Mouse (Mus musculus): ENCODE data around the gene Pfn1. TPM values are rescaled to one million over a fixed set of nuclear protein-coding genes. Genes with fewer than 3 reads are reported as not detected.

The Pfn1 gene
- polyA plus RNA-seq, 1 experiment from 2014 or later, result 1,326 TPM

DNA sequence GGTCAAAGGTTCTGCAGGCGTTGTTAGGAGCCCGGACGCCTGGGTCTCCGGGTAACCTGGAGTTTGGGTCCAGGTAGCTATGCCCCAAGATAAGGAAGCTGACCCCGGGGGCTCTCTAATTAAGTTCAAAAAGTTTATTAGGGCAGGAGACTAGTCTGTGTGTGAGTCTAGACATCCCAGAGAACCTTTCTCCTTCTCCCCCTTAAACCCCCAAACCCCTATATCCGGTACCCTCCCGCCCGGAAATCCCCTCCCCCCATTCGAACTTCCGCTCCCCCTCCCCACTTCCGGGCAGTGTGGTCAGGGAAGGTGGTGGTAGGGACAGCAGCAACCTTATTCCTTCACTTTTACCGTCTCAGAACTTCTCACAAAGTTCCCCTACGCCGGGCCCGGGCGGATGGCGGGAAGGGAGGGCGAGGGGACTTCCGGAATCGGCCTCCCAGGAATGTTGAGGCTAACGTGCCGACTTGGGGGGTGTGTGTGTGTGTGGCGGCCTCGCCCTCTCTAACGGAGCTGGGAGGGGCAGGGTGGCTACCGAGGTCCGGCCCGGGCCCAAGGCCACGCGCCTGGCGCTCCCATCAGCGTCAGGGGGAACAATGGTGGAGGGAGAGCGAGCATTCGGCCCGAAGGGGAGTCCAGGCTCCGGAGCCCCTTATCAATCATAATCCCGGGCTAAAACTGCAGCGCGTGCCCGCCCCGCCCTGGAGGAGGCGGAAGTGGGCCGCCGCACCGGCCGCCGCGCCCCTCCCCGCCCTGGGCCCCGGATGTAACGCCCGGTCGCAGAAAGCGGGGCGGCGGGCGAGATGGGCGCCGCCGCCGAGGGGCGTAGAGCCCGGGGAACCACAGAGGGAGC is 873 bp downstream of the Pfn1 start:
- H3K4me3 ChIP-seq (ENCODE audit: low read depth, low read length), result peak overlapping the region; percentile 99
- peak overlapping the region; percentile 89 for H3K4me2 ChIP-seq
- H3K4me1 ChIP-seq (ENCODE audit: control insufficient read depth, insufficient read depth, low read length), result peaks cover 34% of the 10 kb centered on the region
- no peaks in the 10 kb centered on the region for H3K9me3 ChIP-seq (ENCODE audit: control insufficient read depth, low read length)
- peak; percentile 67 for ATAC-seq (ENCODE audit: low FRiP score)
- WGBS, result under 1% methylated on average over 61 of the region's 63 CpGs
- peak; percentile 98 for DNase-seq (ENCODE audit: low spot score, missing footprints)
- H3K27ac ChIP-seq (ENCODE audit: low read depth, low read length), result peak overlapping the region; percentile 95
- H3K27me3 ChIP-seq (ENCODE audit: control insufficient read depth, insufficient read depth, low read length), result no peaks in the 10 kb centered on the region
- H3K36me3 ChIP-seq (ENCODE audit: control insufficient read depth, insufficient read depth, low read length), result peaks cover 17% of the 10 kb centered on the region
- H3K9ac ChIP-seq (ENCODE audit: low read length), result peak overlapping the region; percentile 98

GRCm38 (mm10) chr11:70652884-70653344 is 1.5 kb downstream of the Pfn1 start:
- peak overlapping the region; percentile 98 for H3K9ac ChIP-seq (ENCODE audit: low read length)
- H3K27ac ChIP-seq (ENCODE audit: low read depth, low read length), result peak overlapping the region; percentile 95
- peak overlapping the region; percentile 89 for H3K4me2 ChIP-seq
- peak overlapping the region; percentile 99 for H3K4me3 ChIP-seq (ENCODE audit: low read depth, low read length)
- peaks cover 17% of the 10 kb centered on the region for H3K36me3 ChIP-seq (ENCODE audit: control insufficient read depth, insufficient read depth, low read length)
- no peaks in the 10 kb centered on the region for H3K27me3 ChIP-seq (ENCODE audit: control insufficient read depth, insufficient read depth, low read length)
- no peak for DNase-seq (ENCODE audit: low spot score, missing footprints)
- no peak for ATAC-seq (ENCODE audit: low FRiP score)
- 69% methylated on average over 6 of the region's 6 CpGs for WGBS
- no peaks in the 10 kb centered on the region for H3K9me3 ChIP-seq (ENCODE audit: control insufficient read depth, low read length)
- H3K4me1 ChIP-seq (ENCODE audit: control insufficient read depth, insufficient read depth, low read length), result peaks cover 41% of the 10 kb centered on the region

DNA sequence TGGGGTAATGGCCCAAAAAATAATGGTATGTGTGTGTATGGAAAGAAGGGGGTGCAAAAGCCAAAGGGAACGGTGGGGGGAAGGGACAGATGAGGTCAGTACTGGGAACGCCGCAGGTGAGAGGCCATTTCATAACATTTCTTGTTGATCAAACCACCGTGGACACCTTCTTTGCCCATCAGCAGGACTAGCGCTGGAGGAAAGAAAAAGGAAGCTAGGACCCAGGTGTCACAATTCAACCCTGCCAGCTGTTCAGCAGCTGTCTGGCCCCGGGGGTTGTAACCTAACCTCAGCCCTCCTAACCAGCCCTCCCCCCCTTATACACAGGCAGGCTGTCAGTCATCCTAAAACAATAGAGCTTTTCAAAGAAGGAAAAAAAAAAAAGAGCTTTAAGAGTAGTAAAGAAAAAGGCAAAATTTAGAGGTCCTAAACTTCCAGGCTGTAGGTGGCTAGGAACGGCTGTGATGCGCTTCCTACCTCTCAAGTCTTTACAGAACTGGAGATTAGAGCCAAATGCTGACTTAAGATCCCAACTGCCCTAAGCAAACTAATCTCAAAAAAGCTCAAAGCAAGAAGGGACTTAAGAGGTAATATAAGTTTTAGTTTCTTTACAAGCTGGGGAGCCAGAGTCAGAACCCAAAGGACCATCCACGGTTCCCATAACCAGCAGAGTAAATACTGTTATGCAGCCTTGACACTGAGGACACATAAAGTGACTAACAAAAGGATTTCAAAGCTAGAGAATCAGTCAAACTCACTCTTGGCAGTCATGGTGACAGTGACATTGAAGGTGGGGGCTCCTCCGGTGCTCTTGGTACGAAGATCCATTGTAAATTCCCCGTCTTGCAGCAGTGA is 2.2 kb downstream of the Pfn1 start:
- 79% methylated on average over 12 of the region's 12 CpGs for WGBS
- DNase-seq (ENCODE audit: low spot score, missing footprints), result no peak
- Histone ChIP-seq H3K27ac (ENCODE audit: low read depth, low read length) (no peak overlapping the region), H3K27me3 (ENCODE audit: control insufficient read depth, insufficient read depth, low read length) (no peaks in the 10 kb centered on the region), H3K9ac (ENCODE audit: low read length) (peak overlapping the region; percentile 98; the same call in 1 of the 2 replicates), H3K9me3 (ENCODE audit: control insufficient read depth, low read length) (no peaks in the 10 kb centered on the region), H3K4me3 (ENCODE audit: low read depth, low read length) (peak overlapping the region; percentile 99), H3K4me1 (ENCODE audit: control insufficient read depth, insufficient read depth, low read length) (peaks cover 41% of the 10 kb centered on the region), H3K36me3 (ENCODE audit: control insufficient read depth, insufficient read depth, low read length) (peaks cover 17% of the 10 kb centered on the region), H3K4me2 (peak overlapping the region; percentile 89)
- no peak for ATAC-seq (ENCODE audit: low FRiP score)

- no peak overlapping the region for H3K4me2 ChIP-seq
- peaks cover 33% of the 10 kb centered on the region for H3K4me1 ChIP-seq (ENCODE audit: control insufficient read depth, insufficient read depth, low read length)
- H3K9me3 ChIP-seq (ENCODE audit: control insufficient read depth, low read length), result no peaks in the 10 kb centered on the region
- WGBS, result 87% methylated on average over 2 of the region's 2 CpGs
- H3K27me3 ChIP-seq (ENCODE audit: control insufficient read depth, insufficient read depth, low read length), result no peaks in the 10 kb centered on the region
- no peak overlapping the region for H3K9ac ChIP-seq (ENCODE audit: low read length)
- H3K4me3 ChIP-seq (ENCODE audit: low read depth, low read length), result no peak overlapping the region
- no peak overlapping the region for H3K27ac ChIP-seq (ENCODE audit: low read depth, low read length)
- H3K36me3 ChIP-seq (ENCODE audit: control insufficient read depth, insufficient read depth, low read length), result peaks cover 17% of the 10 kb centered on the region
- ATAC-seq (ENCODE audit: low FRiP score) (no peak), DNase-seq (ENCODE audit: low spot score, missing footprints) (no peak)
Measured at GRCm38 (mm10) chr11:70651391-70651790, 3.1 kb downstream of the Pfn1 start.

GRCm38 (mm10) chr11:70650322-70651175 is 3.9 kb downstream of the Pfn1 start:
- DNase-seq (ENCODE audit: low spot score, missing footprints), result no peak
- no peaks in the 10 kb centered on the region for H3K27me3 ChIP-seq (ENCODE audit: control insufficient read depth, insufficient read depth, low read length)
- H3K9ac ChIP-seq (ENCODE audit: low read length), result no peak overlapping the region
- H3K9me3 ChIP-seq (ENCODE audit: control insufficient read depth, low read length), result no peaks in the 10 kb centered on the region
- H3K4me2 ChIP-seq, result no peak overlapping the region
- peaks cover 34% of the 10 kb centered on the region for H3K4me1 ChIP-seq (ENCODE audit: control insufficient read depth, insufficient read depth, low read length)
- no peak overlapping the region for H3K4me3 ChIP-seq (ENCODE audit: low read depth, low read length)
- 85% methylated on average over 12 of the region's 12 CpGs for WGBS
- peaks cover 17% of the 10 kb centered on the region for H3K36me3 ChIP-seq (ENCODE audit: control insufficient read depth, insufficient read depth, low read length)
- H3K27ac ChIP-seq (ENCODE audit: low read depth, low read length), result no peak overlapping the region
- no peak for ATAC-seq (ENCODE audit: low FRiP score)

DNA sequence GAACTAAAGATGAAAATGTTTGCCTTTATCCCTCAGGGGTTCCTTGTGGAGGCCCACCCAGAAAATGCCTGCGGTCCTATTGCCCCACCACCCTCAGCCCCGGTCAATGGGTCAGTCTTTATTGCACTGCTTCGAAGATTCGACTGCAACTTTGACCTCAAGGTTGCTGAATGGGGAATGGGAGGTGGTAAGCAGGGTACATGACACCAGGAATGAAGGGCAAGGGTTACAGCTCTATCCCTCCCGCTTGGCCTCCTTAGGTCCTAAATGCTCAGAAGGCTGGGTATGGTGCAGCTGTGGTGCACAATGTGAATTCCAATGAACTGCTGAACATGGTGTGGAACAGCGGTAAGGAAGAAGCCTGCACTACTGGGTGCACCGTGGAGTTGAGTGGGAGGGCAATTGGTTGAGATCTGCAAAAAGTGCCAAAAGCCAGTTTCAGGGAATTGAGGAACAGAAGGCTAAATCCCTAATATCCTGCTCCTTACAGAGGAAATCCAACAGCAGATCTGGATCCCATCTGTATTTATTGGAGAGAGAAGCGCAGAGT is 5.2 kb downstream of the Pfn1 start:
- 84% methylated on average over 8 of the region's 8 CpGs for WGBS
- Histone ChIP-seq H3K4me2 (no peak overlapping the region), H3K4me3 (ENCODE audit: low read depth, low read length) (no peak overlapping the region), H3K36me3 (ENCODE audit: control insufficient read depth, insufficient read depth, low read length) (peaks cover 26% of the 10 kb centered on the region), H3K27ac (ENCODE audit: low read depth, low read length) (no peak overlapping the region), H3K9ac (ENCODE audit: low read length) (no peak overlapping the region), H3K9me3 (ENCODE audit: control insufficient read depth, low read length) (no peaks in the 10 kb centered on the region), H3K4me1 (ENCODE audit: control insufficient read depth, insufficient read depth, low read length) (peaks cover 31% of the 10 kb centered on the region), H3K27me3 (ENCODE audit: control insufficient read depth, insufficient read depth, low read length) (no peaks in the 10 kb centered on the region)
- DNase-seq (ENCODE audit: low spot score, missing footprints) (no peak), ATAC-seq (ENCODE audit: low FRiP score) (no peak)

GRCm38 (mm10) chr11:70648512-70648911 is 5.9 kb downstream of the Pfn1 start:
- WGBS, result 88% methylated on average over 4 of the region's 4 CpGs
- DNase-seq (ENCODE audit: low spot score, missing footprints), result no peak
- H3K9me3 ChIP-seq (ENCODE audit: control insufficient read depth, low read length), result no peaks in the 10 kb centered on the region
- peak overlapping the region; percentile 99; the same call in 1 of the 2 replicates for H3K4me2 ChIP-seq
- H3K27me3 ChIP-seq (ENCODE audit: control insufficient read depth, insufficient read depth, low read length), result no peaks in the 10 kb centered on the region
- no peak overlapping the region for H3K9ac ChIP-seq (ENCODE audit: low read length)
- peaks cover 26% of the 10 kb centered on the region for H3K36me3 ChIP-seq (ENCODE audit: control insufficient read depth, insufficient read depth, low read length)
- H3K4me3 ChIP-seq (ENCODE audit: low read depth, low read length), result peak overlapping the region; percentile 72; the same call in 1 of the 2 replicates
- no peak overlapping the region for H3K27ac ChIP-seq (ENCODE audit: low read depth, low read length)
- ATAC-seq (ENCODE audit: low FRiP score), result no peak
- peaks cover 31% of the 10 kb centered on the region for H3K4me1 ChIP-seq (ENCODE audit: control insufficient read depth, insufficient read depth, low read length)

DNA sequence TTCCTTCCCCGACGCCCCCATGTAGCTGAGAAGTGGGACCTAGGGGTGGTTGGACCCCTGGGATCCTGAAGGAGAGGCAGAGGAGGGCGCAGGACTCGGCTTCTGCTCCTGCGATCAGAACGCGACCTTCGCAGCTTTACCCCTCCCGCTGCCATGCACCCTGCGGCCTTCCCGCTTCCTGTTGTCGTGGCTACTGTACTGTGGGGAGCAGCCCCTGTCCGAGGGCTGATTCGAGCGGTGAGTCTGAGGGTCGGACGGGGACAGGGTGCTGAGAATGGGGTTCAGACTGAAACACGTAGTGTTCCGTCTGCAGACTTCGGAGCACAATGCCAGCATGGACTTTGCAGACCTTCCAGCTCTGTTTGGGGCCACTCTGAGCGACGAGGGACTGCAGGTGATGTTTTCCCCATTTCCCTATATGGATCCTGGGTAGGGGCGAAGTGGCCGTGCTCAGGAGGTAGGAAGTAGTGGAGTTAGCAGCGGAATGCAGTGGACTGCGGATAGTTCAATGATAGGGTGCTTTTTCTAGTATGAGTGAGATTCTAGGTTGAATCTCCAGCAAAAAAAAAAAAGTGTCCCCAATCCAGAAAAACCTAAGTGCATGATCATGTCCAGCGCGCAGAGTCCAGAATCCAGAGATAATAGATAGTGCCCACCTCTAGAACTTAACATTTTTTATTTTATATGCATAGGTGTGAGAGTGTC is 6.6 kb downstream of the Pfn1 start:
- Histone ChIP-seq H3K9me3 (ENCODE audit: control insufficient read depth, low read length) (no peaks in the 10 kb centered on the region), H3K9ac (ENCODE audit: low read length) (peak overlapping the region; percentile 78), H3K27me3 (ENCODE audit: control insufficient read depth, insufficient read depth, low read length) (no peaks in the 10 kb centered on the region), H3K4me1 (ENCODE audit: control insufficient read depth, insufficient read depth, low read length) (peaks cover 29% of the 10 kb centered on the region), H3K36me3 (ENCODE audit: control insufficient read depth, insufficient read depth, low read length) (peaks cover 26% of the 10 kb centered on the region), H3K4me2 (peak overlapping the region; percentile 99), H3K27ac (ENCODE audit: low read depth, low read length) (peak overlapping the region; percentile 88), H3K4me3 (ENCODE audit: low read depth, low read length) (peak overlapping the region; percentile 72)
- ATAC-seq (ENCODE audit: low FRiP score), result peak; percentile 15
- 4% methylated on average over 28 of the region's 28 CpGs for WGBS
- DNase-seq (ENCODE audit: low spot score, missing footprints), result peak; percentile 88
